Mouse (Mus musculus) CH12.LX (cell line): ENCODE results near the gene Ulk4. TPM values are rescaled to one million over a fixed set of nuclear protein-coding genes. Genes with fewer than 3 reads are reported as not detected.

ENCODE experiments used
- DNase-seq: peaks from one replicate; pipeline ENCODE4 v3.0.0-alpha.2; 2013; ENCODE audit errors: extremely low read depth
- H3K27ac ChIP-seq: 2 replicates; pipeline ENCODE4 v1.5.1; 2012; ENCODE audit warnings: low read depth, mild to moderate bottlenecking, control low read depth, moderate library complexity; ENCODE audit not compliant: insufficient read depth
- H3K27me3 ChIP-seq: replicated peaks from 2 replicates; pipeline ENCODE3; 2012; ENCODE audit warnings: inconsistent platforms
- H3K36me3 ChIP-seq, 2 experiments: replicated peaks in 1 of 2; 2 replicates each; pipeline versions ENCODE3 to v1.6.1; 2012; ENCODE audit warnings: inconsistent platforms in 1 of 2, low read length in 1 of 2, mild to moderate bottlenecking in 1 of 2, mixed read lengths in 1 of 2, moderate library complexity in 1 of 2; ENCODE audit not compliant: control insufficient read depth in 1 of 2, insufficient read depth in 1 of 2
- H3K4me1 ChIP-seq, 2 experiments: 2 replicates each; pipeline ENCODE4 v1.6.1; 2012; ENCODE audit warnings: inconsistent platforms in 1 of 2, moderate library complexity in 1 of 2; ENCODE audit not compliant: insufficient read depth in 2 of 2, control insufficient read depth in 1 of 2
- H3K4me2 ChIP-seq: 2 replicates; pipeline ENCODE4 v1.6.1; 2012; ENCODE audit warnings: low read depth, mild to moderate bottlenecking, control low read depth; ENCODE audit not compliant: poor library complexity, insufficient read depth, severe bottlenecking
- H3K4me3 ChIP-seq, 3 experiments: fragments of 150-350 bp in 1 of 3; sonication (generic) in 1 of 3; replicated peaks in 1 of 3; 2 replicates each; pipeline versions ENCODE3 to v1.5.1; 2011 to 2012; ENCODE audit warnings: low read depth in 2 of 3, low read length in 2 of 3, mild to moderate bottlenecking in 2 of 3, moderate library complexity in 2 of 3, control low read depth in 1 of 3, improper control_type of control experiment in 1 of 3, inconsistent platforms in 1 of 3, mixed read lengths in 1 of 3; ENCODE audit not compliant: poor library complexity in 1 of 3
- H3K79me2 ChIP-seq: replicated peaks from 2 replicates; pipeline ENCODE4 v1.6.1; 2012; ENCODE audit warnings: mild to moderate bottlenecking, moderate library complexity; ENCODE audit not compliant: control insufficient read depth, poor library complexity, insufficient read depth, severe bottlenecking; ENCODE audit errors: extremely low read depth
- H3K9ac ChIP-seq: 2 replicates; pipeline ENCODE4 v1.6.1; 2012; ENCODE audit warnings: low read depth, mild to moderate bottlenecking, control low read depth, moderate library complexity; ENCODE audit not compliant: insufficient read depth
- H3K9me3 ChIP-seq: replicated peaks from 2 replicates; pipeline ENCODE3; 2012; ENCODE audit warnings: low read length, inconsistent platforms, mixed read lengths
- BHLHE40 ChIP-seq: IDR thresholded peaks from 2 replicates; pipeline ENCODE4 v1.6.1; 2011; ENCODE audit warnings: mild to moderate bottlenecking, low read depth, low read length, improper control_type of control experiment
- CHD2 ChIP-seq: IDR thresholded peaks from 2 replicates; pipeline ENCODE4 v1.6.1; 2011; ENCODE audit warnings: low read length, improper control_type of control experiment
- CTCF ChIP-seq, 2 experiments: IDR thresholded peaks in 1 of 2; conservative IDR thresholded peaks in 1 of 2; 2 replicates each; pipeline ENCODE4 v1.5.1; 2011 to 2012; ENCODE audit warnings: low read depth in 2 of 2, low read length in 2 of 2, improper control_type of control experiment in 1 of 2, inconsistent platforms in 1 of 2, mild to moderate bottlenecking in 1 of 2, moderate library complexity in 1 of 2
- E2F4 ChIP-seq: IDR thresholded peaks from 2 replicates; pipeline ENCODE4 v1.6.1; 2011; ENCODE audit warnings: low read depth, low read length, improper control_type of control experiment; ENCODE audit not compliant: insufficient replicate concordance
- ELF1 ChIP-seq: IDR thresholded peaks from 2 replicates; pipeline ENCODE4 v1.6.1; 2014; ENCODE audit warnings: low read depth, mild to moderate bottlenecking, inconsistent platforms, low read length, improper control_type of control experiment
- EP300 ChIP-seq: IDR thresholded peaks from 2 replicates; pipeline ENCODE4 v1.6.1; 2011; ENCODE audit warnings: low read length, improper control_type of control experiment
- GABPA ChIP-seq: IDR thresholded peaks from 2 replicates; pipeline ENCODE4 v1.6.1; 2012; ENCODE audit warnings: low read depth, low read length, improper control_type of control experiment, inconsistent platforms; ENCODE audit not compliant: insufficient replicate concordance
- HCFC1 ChIP-seq: IDR thresholded peaks from 2 replicates; pipeline ENCODE4 v1.6.1; 2012; ENCODE audit warnings: low read depth, mild to moderate bottlenecking, inconsistent platforms, low read length, improper control_type of control experiment
- IRF4 ChIP-seq: IDR thresholded peaks from 2 replicates; pipeline ENCODE4 v1.6.1; 2014; ENCODE audit warnings: low read depth, mild to moderate bottlenecking, inconsistent platforms, low read length, improper control_type of control experiment
- JUND ChIP-seq: conservative IDR thresholded peaks from 2 replicates; pipeline ENCODE4 v1.6.1; 2011; ENCODE audit warnings: low read depth, low read length, improper control_type of control experiment
- MAFK ChIP-seq: IDR thresholded peaks from 2 replicates; pipeline ENCODE4 v1.6.1; 2011; ENCODE audit warnings: low read length, improper control_type of control experiment; ENCODE audit not compliant: insufficient replicate concordance
- MAZ ChIP-seq: IDR thresholded peaks from 2 replicates; pipeline ENCODE4 v1.6.1; 2012; ENCODE audit warnings: low read depth, mild to moderate bottlenecking, inconsistent platforms, low read length, improper control_type of control experiment, moderate library complexity
- MYC ChIP-seq: IDR thresholded peaks from 2 replicates; pipeline ENCODE4 v1.6.1; 2011; ENCODE audit warnings: low read depth, mild to moderate bottlenecking, improper control_type of control experiment, low read length
- NRF1 ChIP-seq: IDR thresholded peaks from 2 replicates; pipeline ENCODE4 v1.6.1; 2014; ENCODE audit warnings: low read depth, mild to moderate bottlenecking, inconsistent platforms, low read length, improper control_type of control experiment, moderate library complexity
- TCF12 ChIP-seq: IDR thresholded peaks from 2 replicates; pipeline ENCODE4 v1.6.1; 2014; ENCODE audit warnings: low read depth, mild to moderate bottlenecking, inconsistent platforms, low read length, improper control_type of control experiment
- ZMIZ1 ChIP-seq: IDR thresholded peaks from 2 replicates; pipeline ENCODE4 v1.6.1; 2012; ENCODE audit warnings: low read depth, mild to moderate bottlenecking, inconsistent platforms, low read length, improper control_type of control experiment
- dilution Hi-C: fragments of 300-500 bp; cut with MboI; formaldehyde crosslinking; loops from 2 replicates; pipeline ENCODE4 v1.14.3; 2020; ENCODE audit warnings: low sequenced_read_pairs; ENCODE audit not compliant: extremely low pct_unique_long_range_greater_than_20kb, extremely low pct_ligation_motif_present
- in situ Hi-C: fragments of 300-500 bp; cut with MboI; formaldehyde crosslinking; loops from 3 replicates; pipeline ENCODE4 v1.14.3; 2019; ENCODE audit warnings: low sequenced_read_pairs, low pct_ligation_motif_present, low pct_unique_long_range_greater_than_20kb, mixed read lengths
- polyA plus RNA-seq: library from polyadenylated mRNA; unstranded; fragments of >175 nt; gene quantifications from 2 replicates; pipeline ENCODE4 v1.2.1, GENCODE M21; 2012; ENCODE audit warnings: low read depth; ENCODE audit not compliant: insufficient read length
- total RNA-seq, 2 experiments: library from RNA; depleted of rRNA; stranded (reverse); fragments of 300-350 nt in 1 of 2; fragments of >200 nt in 1 of 2; gene quantifications; 2 replicates each; pipeline ENCODE4 v1.2.3; 2012 to 2014

The Ulk4 gene
- total and polyA plus RNA-seq, 3 experiments: 1.6 to 25.8 (median 18.5) TPM

GRCm38 (mm10) chr9:120963720-120964119 lies 313.3 kb downstream of the Ulk4 start:
- dilution Hi-C loops (no loop called here), in situ Hi-C loops (no loop called here)
- no peak overlapping the region for H3K27ac ChIP-seq
- TF ChIP-seq GABPA (no peak), TCF12 (no peak), CTCF (conservative IDR thresholded peaks at IDR 0.05 in 1 of 2, IDR thresholded peaks at IDR 0.05 in 1 of 2; ENCODE audit: low read depth in 2 of 2, low read length in 2 of 2) (no peak), E2F4 (no peak), MYC (no peak), EP300 (no peak), BHLHE40 (no peak)
- TF ChIP-seq, all 38 proteins: peak for 0
- Histone ChIP-seq H3K79me2 (no peaks in the 10 kb centered on the region), H3K4me2 (no peak overlapping the region), H3K9me3 (no peaks in the 10 kb centered on the region), H3K4me1 (peaks cover 11 to 31% of the 10 kb centered on the region in 2 experiments), H3K36me3 (peaks cover 84 to 97% of the 10 kb centered on the region in 2 experiments), H3K4me3 (no peak overlapping the region), H3K9ac (no peak overlapping the region), H3K27me3 (no peaks in the 10 kb centered on the region)
- no peak for DNase-seq

DNA sequence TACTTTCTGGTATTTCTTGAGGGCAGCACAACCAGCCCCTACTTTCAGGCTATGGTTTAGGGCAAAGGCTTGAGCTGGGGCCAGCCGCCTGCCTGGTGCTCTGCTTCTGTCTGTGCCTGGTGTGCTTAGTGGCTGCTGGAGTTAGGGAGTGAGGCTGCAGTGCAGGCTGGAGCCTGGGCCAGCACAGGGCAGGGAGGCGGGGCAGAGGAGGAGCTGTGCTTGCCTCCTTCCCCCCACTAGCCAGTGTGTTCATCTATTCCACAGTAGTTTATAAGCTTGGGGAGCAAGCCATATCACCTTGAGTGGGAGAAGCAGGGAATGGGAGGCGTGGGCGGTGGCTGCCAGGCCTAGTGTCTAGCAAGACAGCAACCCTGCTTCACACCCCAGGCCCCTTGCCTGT lies 313.9 kb downstream of the Ulk4 start:
- H3K4me3 ChIP-seq: no peak overlapping the region
- no peaks in the 10 kb centered on the region for H3K27me3 ChIP-seq
- no peak overlapping the region for H3K4me2 ChIP-seq
- no peaks in the 10 kb centered on the region for H3K9me3 ChIP-seq
- peaks cover 86 to 97% of the 10 kb centered on the region in 2 experiments for H3K36me3 ChIP-seq
- TF ChIP-seq JUND (no peak), NRF1 (no peak), ELF1 (no peak), EP300 (no peak), CHD2 (no peak), HCFC1 (no peak)
- TF ChIP-seq, all 38 proteins: peak for 0
- Histone ChIP-seq H3K79me2 (no peaks in the 10 kb centered on the region), H3K4me1 (peaks cover 11 to 31% of the 10 kb centered on the region in 2 experiments), H3K27ac (no peak overlapping the region), H3K9ac (no peak overlapping the region)
- no peak for DNase-seq
- dilution Hi-C loops (no loop called here), in situ Hi-C loops (no loop called here)

DNA sequence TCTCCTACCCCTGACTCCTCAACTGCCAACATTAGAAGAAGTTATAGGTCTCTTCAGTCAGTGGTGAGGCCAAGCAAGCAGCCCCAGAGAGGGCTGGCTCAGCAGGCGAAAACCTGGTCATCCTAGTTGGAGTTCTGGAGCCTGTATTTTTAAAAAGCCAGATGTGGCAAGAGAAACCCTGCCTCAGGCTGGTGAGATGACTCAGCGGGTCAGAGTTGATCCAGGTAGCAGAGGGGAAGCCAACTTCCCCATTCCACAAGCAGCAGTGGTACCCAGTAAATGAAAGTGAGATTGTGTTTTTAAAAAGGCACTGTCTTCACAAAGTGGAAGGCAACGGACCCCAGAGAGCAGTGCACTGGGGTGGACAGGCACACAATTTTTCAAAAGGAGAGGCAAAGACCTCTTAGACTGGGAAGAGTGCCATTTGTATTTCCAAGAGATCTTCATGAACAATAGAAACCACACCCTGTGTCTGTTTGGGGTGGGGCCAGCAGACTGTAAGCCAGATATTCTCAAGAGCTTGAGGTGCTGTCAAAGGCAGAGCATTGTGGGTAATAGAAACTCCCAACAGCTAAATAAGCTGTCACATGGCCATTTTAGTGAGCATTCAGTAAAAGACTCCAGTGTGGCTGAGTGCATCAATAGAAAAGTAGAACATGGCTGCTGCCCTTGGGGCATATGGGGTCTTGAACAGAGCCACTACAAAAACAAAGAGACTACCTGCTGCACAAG lies 314.9 kb downstream of the Ulk4 start:
- H3K4me2 ChIP-seq: no peak overlapping the region
- peaks cover 11 to 31% of the 10 kb centered on the region in 2 experiments for H3K4me1 ChIP-seq
- H3K4me3 ChIP-seq: no peak overlapping the region
- H3K36me3 ChIP-seq: peaks cover 90 to 100% of the 10 kb centered on the region in 2 experiments
- in situ Hi-C loops: no loop called here
- peak; percentile 56 for DNase-seq
- peak overlapping the region; percentile 46; the same call in 1 of the 2 replicates for H3K27ac ChIP-seq
- no peak overlapping the region for H3K9ac ChIP-seq
- H3K9me3 ChIP-seq: no peaks in the 10 kb centered on the region
- H3K79me2 ChIP-seq: no peaks in the 10 kb centered on the region
- no peaks in the 10 kb centered on the region for H3K27me3 ChIP-seq
- TF ChIP-seq IRF4 (peak; percentile 55), TCF12 (no peak), MAZ (no peak), ZMIZ1 (no peak), MAFK (no peak)
- dilution Hi-C loops: no loop called here
